Mouse (Mus musculus) thymus, postnatal 25 days (tissue): ENCODE measurements around the gene Cacna2d3.

Source experiments
- DNase-seq: peaks from one replicate; pipeline ENCODE4 v3.0.0; 2022

The Cacna2d3 gene

DNA sequence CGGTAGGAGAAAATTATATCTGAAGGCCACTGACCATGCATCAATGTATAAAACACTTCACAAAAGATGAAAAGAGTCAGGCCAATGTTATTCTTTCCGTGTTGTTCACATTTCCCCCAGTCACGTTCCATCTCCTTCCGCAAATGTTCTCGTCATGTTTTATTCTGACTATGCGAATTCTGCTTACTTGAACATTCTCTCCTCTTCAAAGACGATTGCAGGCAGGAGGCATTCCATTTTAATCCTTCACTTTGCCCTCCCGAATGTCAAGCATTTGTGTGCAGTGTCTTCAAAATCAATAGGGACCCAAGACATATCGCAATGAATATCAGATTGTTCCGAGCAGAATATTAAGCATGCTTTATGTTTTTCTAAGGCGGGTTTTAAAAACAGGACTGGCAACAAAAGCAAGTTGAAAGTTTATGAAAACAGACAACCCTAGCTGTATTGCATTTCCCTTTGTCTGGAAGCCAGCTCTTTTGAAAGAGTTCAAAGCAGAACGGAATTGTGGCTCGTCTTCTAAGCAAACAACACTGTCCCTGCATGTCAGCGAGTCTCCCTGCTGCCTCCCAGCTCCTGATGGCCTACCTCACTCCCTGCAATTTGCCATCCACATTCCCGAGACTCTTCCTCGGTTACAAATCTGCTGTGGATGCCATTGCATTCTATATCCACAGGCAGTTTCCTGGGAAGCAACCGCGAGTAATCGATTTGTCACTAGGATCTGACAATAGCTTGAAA lies 492.5 kb downstream of the Cacna2d3 start:
- no peak for DNase-seq

- DNase-seq: no peak
Measured at GRCm38 (mm10) chr14:29228471-29228870, 493.2 kb downstream of the Cacna2d3 start.

GRCm38 (mm10) chr14:29227959-29228358 lies 493.7 kb downstream of the Cacna2d3 start:
- DNase-seq: no peak

- no peak for DNase-seq
Measured at GRCm38 (mm10) chr14:29225754-29226365, 495.8 kb downstream of the Cacna2d3 start.

GRCm38 (mm10) chr14:29223012-29223411 lies 498.7 kb downstream of the Cacna2d3 start:
- no peak for DNase-seq

DNA sequence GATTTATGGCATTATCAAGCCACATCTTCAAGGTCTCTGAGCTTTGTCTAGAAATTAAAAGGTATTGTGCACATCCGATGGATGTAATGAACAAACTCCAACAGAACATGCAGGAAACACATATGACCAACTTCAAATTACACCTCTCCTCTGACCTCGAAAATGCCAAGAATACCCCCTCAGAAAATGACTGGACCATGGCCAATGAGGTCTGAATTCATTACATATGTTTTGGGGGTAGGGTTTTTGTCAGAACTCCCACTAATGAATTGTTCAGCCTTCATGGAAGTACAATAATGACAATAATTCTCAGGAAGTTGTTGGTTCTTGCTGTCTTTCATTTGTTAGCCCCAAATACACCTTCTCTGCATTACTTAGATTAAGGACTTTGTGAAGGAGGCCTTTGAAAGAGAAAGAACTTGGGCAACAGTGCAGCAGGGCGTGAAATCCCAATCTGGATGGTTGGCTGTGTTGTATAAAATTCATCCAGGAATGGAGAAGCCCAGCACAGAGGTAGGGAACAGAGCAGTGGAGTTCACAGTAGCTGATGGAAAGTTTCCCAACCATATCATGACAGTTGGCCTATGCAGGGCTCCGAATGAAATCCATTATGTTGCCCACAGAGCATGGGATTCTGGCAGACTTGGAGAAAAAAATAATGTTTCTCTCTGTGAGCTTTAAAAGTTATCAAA lies 499.3 kb downstream of the Cacna2d3 start:
- no peak for DNase-seq

GRCm38 (mm10) chr14:29216106-29216505 lies 505.6 kb downstream of the Cacna2d3 start:
- no peak for DNase-seq

DNA sequence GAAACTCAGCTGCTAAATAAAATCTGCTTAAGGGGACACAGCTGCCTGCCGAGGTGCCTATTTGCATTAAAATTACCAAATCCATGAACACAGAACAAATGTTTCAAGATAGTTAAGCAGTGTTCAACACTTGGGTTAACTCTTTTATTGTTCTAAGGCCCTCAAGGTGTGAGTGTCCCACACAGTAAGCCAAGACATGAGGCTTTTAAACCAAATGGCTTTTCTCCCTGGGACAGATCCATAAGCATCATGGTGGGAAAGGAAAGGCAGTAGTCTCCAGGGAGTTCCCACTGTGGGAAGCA lies 516.7 kb downstream of the Cacna2d3 start:
- DNase-seq: no peak

DNA sequence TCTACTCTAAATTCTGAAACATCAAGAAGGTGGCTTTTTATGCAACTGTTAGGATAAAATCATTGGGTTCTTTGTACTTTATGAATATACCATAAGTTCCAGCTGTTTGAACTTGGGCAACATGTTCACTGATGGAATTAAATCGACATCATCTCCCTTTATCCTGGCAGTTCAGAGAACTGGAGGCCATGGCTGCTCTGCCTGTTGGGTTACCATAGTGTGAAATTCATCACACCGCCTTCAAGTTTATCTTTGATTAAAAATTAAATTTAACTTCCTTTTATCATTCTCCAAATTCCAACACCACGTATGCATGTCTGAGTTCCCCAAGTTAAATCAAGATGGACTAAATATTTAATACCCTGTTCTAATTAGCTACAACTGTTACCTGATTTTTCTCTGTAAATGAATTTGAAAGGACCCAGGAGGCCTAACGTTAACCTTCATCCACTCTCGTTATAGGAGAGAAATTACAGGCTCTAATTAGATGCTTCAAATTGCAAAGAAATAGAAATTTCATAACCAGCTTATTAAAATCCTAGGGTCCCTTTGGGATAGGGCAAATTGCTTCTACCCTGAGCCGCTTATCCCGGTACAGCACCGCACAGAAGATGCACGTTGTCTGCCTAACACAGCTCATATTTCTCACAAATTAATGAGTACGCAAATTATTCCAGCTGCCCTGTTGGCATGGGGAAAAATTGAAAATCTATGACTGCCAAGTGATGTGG lies 517.3 kb downstream of the Cacna2d3 start:
- no peak for DNase-seq

GRCm38 (mm10) chr14:29196171-29196570 lies 525.5 kb downstream of the Cacna2d3 start:
- no peak for DNase-seq

GRCm38 (mm10) chr14:29191426-29191825 lies 530.2 kb downstream of the Cacna2d3 start:
- no peak for DNase-seq

- DNase-seq: no peak
Measured at GRCm38 (mm10) chr14:29183730-29184129, 537.9 kb downstream of the Cacna2d3 start.

DNA sequence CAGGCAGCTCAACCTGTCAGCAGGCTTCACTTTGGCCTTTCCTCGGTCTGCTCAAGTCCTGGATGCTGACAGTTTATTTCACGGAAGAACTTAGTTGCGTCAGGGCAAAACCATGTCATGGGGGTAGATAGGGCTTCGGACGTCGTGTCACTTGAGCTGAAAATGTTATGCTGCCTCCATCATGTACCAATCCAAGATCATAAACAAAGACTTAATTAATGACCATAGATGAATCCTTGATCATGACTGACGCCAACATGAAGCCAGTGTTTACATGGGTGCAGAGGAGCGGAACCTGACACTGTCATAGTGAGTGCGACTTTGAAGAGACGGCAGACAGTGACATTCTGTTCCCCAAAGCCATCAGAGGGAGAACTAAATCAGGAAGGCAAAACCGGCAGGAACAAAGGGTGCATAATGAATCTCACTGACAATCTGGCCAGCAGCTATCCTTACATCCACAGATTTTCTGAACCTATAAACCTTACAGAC lies 542.2 kb downstream of the Cacna2d3 start:
- DNase-seq: no peak

GRCm38 (mm10) chr14:29178695-29179396 lies 542.8 kb downstream of the Cacna2d3 start:
- DNase-seq: no peak

DNA sequence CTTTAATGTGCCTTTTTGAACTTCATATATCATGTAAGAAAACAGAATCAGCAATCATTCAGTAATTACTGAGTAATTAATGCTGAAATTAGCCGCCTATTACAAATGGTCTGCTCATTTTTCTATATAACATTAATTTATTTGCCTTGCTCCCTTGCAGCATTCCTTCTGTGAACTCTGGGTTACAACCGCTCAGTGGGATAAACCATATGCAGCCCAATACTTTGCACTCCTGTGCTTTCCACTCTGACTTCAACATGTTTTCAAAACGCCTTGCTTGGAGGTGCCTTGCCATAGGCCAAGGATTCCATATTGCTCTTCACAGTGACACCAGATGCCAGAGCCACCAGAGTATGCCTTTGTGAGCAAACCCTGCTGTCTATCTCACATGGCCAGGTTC lies 546.9 kb downstream of the Cacna2d3 start:
- DNase-seq: no peak

- no peak for DNase-seq
Measured at GRCm38 (mm10) chr14:29172207-29172606, 549.5 kb downstream of the Cacna2d3 start.

GRCm38 (mm10) chr14:29164653-29165030 lies 557.0 kb downstream of the Cacna2d3 start:
- DNase-seq: no peak

DNA sequence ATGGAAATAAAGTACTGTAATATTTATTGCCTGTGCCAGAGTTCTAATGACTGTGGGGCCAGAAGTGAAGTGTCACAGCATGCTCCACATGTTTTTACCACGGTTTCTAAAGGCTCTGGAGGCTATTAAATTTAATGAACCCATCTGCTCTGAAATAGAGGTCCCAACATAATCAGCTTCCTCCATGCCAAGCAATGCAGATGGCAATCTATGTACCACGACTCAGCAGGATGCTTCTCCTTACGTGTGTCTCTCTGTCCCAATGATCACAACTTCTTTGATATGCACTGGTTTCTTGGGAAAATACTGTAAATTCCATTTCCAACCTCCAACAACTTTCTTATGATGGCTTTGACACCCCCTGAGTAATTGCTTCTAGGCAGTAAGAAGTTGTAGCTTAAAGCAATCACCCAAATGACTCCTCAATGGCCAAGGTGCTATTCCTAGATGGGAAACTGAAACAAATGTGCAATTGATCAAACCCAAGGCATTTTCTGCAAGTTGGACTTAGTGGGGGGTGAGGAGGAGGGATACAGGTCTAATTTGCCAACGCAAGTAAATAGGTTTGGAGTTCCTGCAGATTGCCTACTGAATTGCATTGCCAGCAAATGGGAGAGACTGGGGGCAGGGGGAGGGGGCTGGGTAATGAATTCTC lies 557.5 kb downstream of the Cacna2d3 start:
- no peak for DNase-seq

DNA sequence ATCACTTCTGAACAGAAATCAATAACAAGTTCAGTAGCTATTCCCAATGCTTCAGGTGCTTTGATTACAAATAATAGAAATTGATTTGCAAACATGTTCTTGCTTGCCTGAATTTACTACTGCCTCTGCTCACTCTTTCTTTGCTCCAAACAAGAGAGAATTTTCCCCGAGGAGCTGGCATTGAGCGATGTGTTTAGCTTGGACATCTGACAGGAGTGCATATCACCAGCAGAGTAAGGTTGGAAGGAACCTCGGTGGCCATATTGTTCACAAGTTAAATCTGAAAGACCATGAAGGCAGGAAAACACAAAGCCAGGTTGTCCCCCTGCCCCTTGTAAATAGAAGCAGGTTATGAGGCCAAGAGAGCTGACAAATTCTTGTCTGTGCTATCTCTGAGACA lies 561.9 kb downstream of the Cacna2d3 start:
- no peak for DNase-seq

- DNase-seq: no peak
Measured at GRCm38 (mm10) chr14:29157096-29157495, 564.6 kb downstream of the Cacna2d3 start.

- no peak for DNase-seq
Measured at GRCm38 (mm10) chr14:29144184-29144583, 577.5 kb downstream of the Cacna2d3 start.

DNA sequence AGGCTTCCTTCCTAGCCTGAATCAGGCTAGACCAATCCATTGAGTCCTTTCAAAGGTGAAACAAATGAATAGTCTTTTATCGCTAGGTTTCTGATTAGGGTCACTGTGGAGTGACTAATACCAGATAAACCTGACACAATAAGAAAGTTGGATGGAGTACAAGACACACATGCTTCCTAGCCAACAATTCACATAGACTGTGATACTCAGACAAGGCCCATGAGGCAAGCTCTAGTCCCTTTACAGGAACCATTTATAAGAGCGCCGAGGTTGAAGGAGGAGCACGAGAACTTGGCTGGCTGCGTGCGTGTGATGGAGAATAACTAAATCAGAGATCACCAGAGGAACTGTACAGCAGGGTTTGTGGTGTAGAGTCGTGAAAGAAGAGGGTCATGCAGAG lies 584.0 kb downstream of the Cacna2d3 start:
- no peak for DNase-seq
